Mouse (Mus musculus) subcutaneous adipose tissue, adult 2 months (tissue): Measurements from ENCODE around the gene Spns1. TPM values are rescaled to one million over a fixed set of nuclear protein-coding genes. Genes with fewer than 3 reads are reported as not detected.

Experiments used
- polyA plus RNA-seq: library from polyadenylated mRNA; depleted of rRNA; stranded (reverse); fragments of >200 nt; gene quantifications from 2 replicates; pipeline ENCODE4 v1.2.3, GENCODE M21; 2012; ENCODE audit warnings: low replicate concordance; rRNA removed

Gene Spns1
- polyA plus RNA-seq = 152 and 215 TPM in 2 replicates

GRCm38 (mm10) chr7:126377278-126378158, at the start of gene Spns1:
Spns1 (minus strand) TSS chr7:126377450.

GRCm38 (mm10) chr7:126414725-126415124, 37.5 kb upstream of the Spns1 start, which contains the start of gene Cd19:
Cd19 (minus strand) TSS chr7:126414889.

GRCm38 (mm10) chr7:126396298-126397119, 19.3 kb upstream of the Spns1 start, which contains the start of gene Nfatc2ip:
Nfatc2ip (minus strand) TSS chr7:126396737.

GRCm38 (mm10) chr7:126369393-126369792, 7.9 kb downstream of the Spns1 start, which contains the start of gene Lat:
Lat (minus strand) TSS chr7:126369570.

Other genes with a start within 250 kb of the Spns1 start
- 144 and 199 TPM in 2 replicates for gene Xpo6, start 176.9 kb downstream of the Spns1 start, polyA plus RNA-seq
- gene Sbk1, start 104.8 kb downstream of the Spns1 start, polyA plus RNA-seq = 24.7 and 30.0 TPM in 2 replicates
- gene Lat, start 7.9 kb downstream of the Spns1 start, polyA plus RNA-seq = 2.7 and 3.0 TPM in 2 replicates
- gene Nfatc2ip, start 19.3 kb upstream of the Spns1 start, polyA plus RNA-seq = 4.8 and 9.1 TPM in 2 replicates
- gene Cd19, start 37.4 kb upstream of the Spns1 start, polyA plus RNA-seq = 0.46 and 1.2 TPM in 2 replicates
- gene Rabep2, start 51.3 kb upstream of the Spns1 start, polyA plus RNA-seq = 24.8 and 29.5 TPM in 2 replicates
- gene Atp2a1, start 85.7 kb upstream of the Spns1 start, polyA plus RNA-seq = 0.07 and 0.54 TPM in 2 replicates
- 51.5 and 81.0 TPM in 2 replicates for gene Sh2b1, start 98.0 kb upstream of the Spns1 start, polyA plus RNA-seq
- gene Tufm, start 109.9 kb upstream of the Spns1 start, polyA plus RNA-seq = 126 and 142 TPM in 2 replicates
- 95.1 and 150 TPM in 2 replicates for gene Atxn2l, start 126.0 kb upstream of the Spns1 start, polyA plus RNA-seq
- gene Eif3c, start 189.0 kb upstream of the Spns1 start, polyA plus RNA-seq = 113 and 137 TPM in 2 replicates
- gene Apobr, start 207.5 kb upstream of the Spns1 start, polyA plus RNA-seq = 15.7 and 20.1 TPM in 2 replicates
- gene Cln3, start 208.4 kb upstream of the Spns1 start, polyA plus RNA-seq = 62.6 and 86.0 TPM in 2 replicates
- 0.27 and 0.28 TPM in 2 replicates for gene Il27, start 217.5 kb upstream of the Spns1 start, polyA plus RNA-seq